Mouse (Mus musculus): Measurements from ENCODE around the gene Mrps18c. TPM values are rescaled to one million over a fixed set of nuclear protein-coding genes. Genes with fewer than 3 reads are reported as not detected.

Gene Mrps18c
- 10 to 100 TPM; 70.9 to 93.1 (median 80.5) TPM for total RNA-seq (2022)

GRCm38 (mm10) chr5:100798165-100798860 lies at the start of gene Mrps18c, which contains the start of gene Helq:
Mrps18c (plus strand) TSS chr5:100798627.
Helq (minus strand) TSS chr5:100798598.
- peak; percentile 88 for DNase-seq

- DNase-seq, result peak; percentile 8
Measured at GRCm38 (mm10) chr5:100750617-100751255, 47.7 kb upstream of the Mrps18c start.

- DNase-seq, result peak; percentile 4
Measured at GRCm38 (mm10) chr5:100751655-100752054, 46.8 kb upstream of the Mrps18c start.

GRCm38 (mm10) chr5:100753407-100753806 lies 45.0 kb upstream of the Mrps18c start:
- DNase-seq, result no peak

GRCm38 (mm10) chr5:100758121-100758520 lies 40.3 kb upstream of the Mrps18c start:
- no peak for DNase-seq

- DNase-seq, result no peak
Measured at GRCm38 (mm10) chr5:100760049-100760663, 38.3 kb upstream of the Mrps18c start.

GRCm38 (mm10) chr5:100761736-100762135 lies 36.7 kb upstream of the Mrps18c start:
- DNase-seq, result no peak

GRCm38 (mm10) chr5:100766026-100766425 lies 32.4 kb upstream of the Mrps18c start:
- DNase-seq, result no peak

GRCm38 (mm10) chr5:100771575-100771974 lies 26.9 kb upstream of the Mrps18c start:
- DNase-seq, result no peak

- no peak for DNase-seq
Measured at GRCm38 (mm10) chr5:100775778-100776404, 22.5 kb upstream of the Mrps18c start.

GRCm38 (mm10) chr5:100776900-100777299 lies 21.5 kb upstream of the Mrps18c start:
- peak; percentile 10 for DNase-seq

GRCm38 (mm10) chr5:100779002-100779401 lies 19.4 kb upstream of the Mrps18c start:
- DNase-seq, result no peak

- DNase-seq, result no peak
Measured at GRCm38 (mm10) chr5:100787527-100787926, 10.9 kb upstream of the Mrps18c start.

GRCm38 (mm10) chr5:100792261-100792660 lies 6.2 kb upstream of the Mrps18c start:
- DNase-seq, result no peak

- DNase-seq, result no peak
Measured at GRCm38 (mm10) chr5:100794084-100794483, 4.3 kb upstream of the Mrps18c start.

- no peak for DNase-seq
Measured at GRCm38 (mm10) chr5:100818341-100818740, 19.9 kb downstream of the Mrps18c start.

- DNase-seq, result no peak
Measured at GRCm38 (mm10) chr5:100819568-100820480, 21.4 kb downstream of the Mrps18c start.

GRCm38 (mm10) chr5:100820483-100821184 lies 22.2 kb downstream of the Mrps18c start, which contains the start of gene Abraxas1:
Abraxas1 (minus strand) TSS chr5:100820965.
- DNase-seq, result peak; percentile 81

GRCm38 (mm10) chr5:100821375-100821774 lies 22.9 kb downstream of the Mrps18c start:
- no peak for DNase-seq

- DNase-seq, result no peak
Measured at GRCm38 (mm10) chr5:100822826-100823225, 24.4 kb downstream of the Mrps18c start.

GRCm38 (mm10) chr5:100825975-100826374 lies 27.5 kb downstream of the Mrps18c start:
- DNase-seq, result no peak
